Mouse (Mus musculus) thymus, adult 2 months (tissue): ENCODE measurements at regions not wholly inside any gene's neighbourhood (a gene's known extent, or its start where the extent isn't known, plus 50 kb on each side); places are given as distances from the start of the nearest gene placed in this dataset.

Experiments used
- DNase-seq: peaks from one replicate; pipeline ENCODE4 v3.0.0; 2021
- H3K27ac ChIP-seq: fragments of 200-500 bp; 2 replicates; pipeline ENCODE4 v1.5.1; 2012; ENCODE audit warnings: low read length, control low read depth; ENCODE audit not compliant: control insufficient read depth, insufficient read depth
- H3K27me3 ChIP-seq: fragments of 200-500 bp; 2 replicates; pipeline ENCODE4 v1.6.1; 2012; ENCODE audit warnings: mild to moderate bottlenecking, low read length, moderate library complexity, mixed read lengths; ENCODE audit not compliant: control insufficient read depth, insufficient read depth
- H3K36me3 ChIP-seq: fragments of 200-500 bp; 2 replicates; pipeline ENCODE4 v1.6.1; 2012; ENCODE audit warnings: mild to moderate bottlenecking, low read length, moderate library complexity; ENCODE audit not compliant: control insufficient read depth, insufficient read depth
- H3K4me1 ChIP-seq: fragments of 200-500 bp; replicated peaks from 2 replicates; pipeline ENCODE4 v1.6.1; 2012; ENCODE audit warnings: low read length; ENCODE audit not compliant: control insufficient read depth, insufficient read depth
- H3K4me3 ChIP-seq: fragments of 200-500 bp; 2 replicates; pipeline ENCODE4 v1.5.1; 2012; ENCODE audit warnings: mild to moderate bottlenecking, low read length, control low read depth, moderate library complexity; ENCODE audit not compliant: control insufficient read depth, insufficient read depth
- CTCF ChIP-seq: fragments of 200-500 bp; IDR thresholded peaks from 2 replicates; pipeline ENCODE4 v1.5.1; 2012; ENCODE audit warnings: mild to moderate bottlenecking, control low read depth, low read length, moderate library complexity, borderline replicate concordance; ENCODE audit not compliant: control insufficient read depth, poor library complexity, insufficient read depth; ENCODE audit errors: extremely low read depth
- POLR2A ChIP-seq: fragments of 200-500 bp; IDR thresholded peaks from 2 replicates; pipeline ENCODE4 v1.6.1; 2012; ENCODE audit warnings: mild to moderate bottlenecking, low read length, control low read depth, moderate library complexity; ENCODE audit not compliant: control insufficient read depth, poor library complexity, insufficient read depth; ENCODE audit errors: extremely low read depth
- WGBS: fragments of 180-500 bp; shearing (Covaris S2); methylation state at CpG from one replicate; pipeline ENCODE4 v1.1.7; 2018; 5-methylcytosine and 5-hydroxymethylcytosine counted together

DNA sequence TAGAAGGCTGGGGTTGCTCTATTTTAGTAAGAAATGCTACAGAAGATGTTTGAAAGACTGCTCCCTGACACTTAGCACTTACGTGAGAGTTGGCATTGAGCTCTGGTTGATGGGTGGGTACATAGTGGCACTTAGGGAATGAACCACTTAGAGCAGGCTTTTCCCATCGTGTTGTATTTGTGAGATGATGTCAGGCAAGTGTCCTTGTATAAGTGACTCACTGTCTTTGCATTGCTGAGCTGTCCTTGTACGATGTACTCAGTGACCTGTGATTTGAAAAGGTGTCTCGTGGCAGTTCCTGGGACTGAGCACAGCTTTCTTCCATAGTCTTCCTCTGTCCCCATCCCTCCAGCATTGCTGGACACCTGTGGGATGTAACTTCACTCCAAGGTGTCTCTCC is 165.9 kb downstream of the 1700129C05Rik start:
- no peak for DNase-seq
- H3K27ac ChIP-seq: no peak overlapping the region
- no peaks in the 10 kb centered on the region for H3K4me1 ChIP-seq
- WGBS: 93% methylated on average over 4 of the region's 4 CpGs
- H3K36me3 ChIP-seq: no peaks in the 10 kb centered on the region
- TF ChIP-seq CTCF: no peak
- no peak for TF ChIP-seq POLR2A
- H3K27me3 ChIP-seq: no peaks in the 10 kb centered on the region
- no peak overlapping the region for H3K4me3 ChIP-seq

DNA sequence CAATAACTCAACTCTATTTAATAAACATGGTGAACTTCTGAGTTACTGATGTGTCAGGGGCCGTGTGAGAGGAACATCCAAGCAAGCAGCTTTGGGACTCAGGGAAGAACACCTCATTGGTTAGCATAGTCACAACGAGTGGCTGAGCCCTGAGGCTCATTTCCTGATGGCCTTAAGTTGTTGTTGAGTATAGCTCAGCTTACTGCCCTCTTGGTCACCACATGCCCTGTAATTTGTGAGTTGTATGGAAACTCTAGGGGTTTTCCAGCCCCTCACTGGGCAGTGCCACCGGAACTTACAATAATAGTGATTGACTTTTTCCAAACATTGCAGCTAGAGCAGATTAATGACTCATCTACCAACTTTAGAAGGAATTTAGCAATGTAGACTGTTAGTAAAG is 173.4 kb downstream of the 1700129C05Rik start:
- WGBS: 62% methylated on average over 3 of the region's 3 CpGs
- H3K27me3 ChIP-seq: no peaks in the 10 kb centered on the region
- H3K4me3 ChIP-seq: no peak overlapping the region
- H3K27ac ChIP-seq: no peak overlapping the region
- no peak for DNase-seq
- no peaks in the 10 kb centered on the region for H3K36me3 ChIP-seq
- TF ChIP-seq CTCF (no peak), POLR2A (no peak)
- H3K4me1 ChIP-seq: no peaks in the 10 kb centered on the region

- TF ChIP-seq POLR2A: no peak
- no peak for TF ChIP-seq CTCF
- no peaks in the 10 kb centered on the region for H3K4me1 ChIP-seq
- H3K4me3 ChIP-seq: no peak overlapping the region
- no peaks in the 10 kb centered on the region for H3K27me3 ChIP-seq
- WGBS: 93% methylated on average over 5 of the region's 5 CpGs
- no peaks in the 10 kb centered on the region for H3K36me3 ChIP-seq
- no peak for DNase-seq
- H3K27ac ChIP-seq: no peak overlapping the region
Observed at GRCm38 (mm10) chr14:58967975-58968374, 174.7 kb downstream of the 1700129C05Rik start.

DNA sequence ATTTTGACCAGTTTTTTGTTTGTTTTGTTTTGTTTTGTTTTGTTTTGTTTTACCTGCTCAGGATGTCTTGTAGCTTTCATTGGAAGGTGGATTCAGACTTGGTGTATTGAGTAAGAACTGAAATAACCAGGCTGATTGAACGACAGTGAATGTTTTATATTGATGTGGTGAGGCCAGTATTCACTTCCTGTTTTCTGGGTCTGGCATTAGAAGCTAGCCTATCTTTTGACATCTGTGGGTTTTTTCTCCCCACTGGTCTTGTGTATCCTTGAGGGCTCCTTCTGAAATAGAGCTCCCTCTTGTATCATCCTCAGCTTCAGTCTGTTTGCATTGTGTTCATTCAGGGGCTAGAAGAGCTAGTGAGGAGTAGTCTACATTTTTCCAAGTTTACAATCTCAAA is 175.5 kb downstream of the 1700129C05Rik start:
- 9% methylated on average over 1 of the region's 1 CpGs for WGBS
- no peak overlapping the region for H3K4me3 ChIP-seq
- no peaks in the 10 kb centered on the region for H3K36me3 ChIP-seq
- H3K27me3 ChIP-seq: no peaks in the 10 kb centered on the region
- no peak for DNase-seq
- TF ChIP-seq CTCF: no peak
- no peak for TF ChIP-seq POLR2A
- no peak overlapping the region for H3K27ac ChIP-seq
- no peaks in the 10 kb centered on the region for H3K4me1 ChIP-seq

DNA sequence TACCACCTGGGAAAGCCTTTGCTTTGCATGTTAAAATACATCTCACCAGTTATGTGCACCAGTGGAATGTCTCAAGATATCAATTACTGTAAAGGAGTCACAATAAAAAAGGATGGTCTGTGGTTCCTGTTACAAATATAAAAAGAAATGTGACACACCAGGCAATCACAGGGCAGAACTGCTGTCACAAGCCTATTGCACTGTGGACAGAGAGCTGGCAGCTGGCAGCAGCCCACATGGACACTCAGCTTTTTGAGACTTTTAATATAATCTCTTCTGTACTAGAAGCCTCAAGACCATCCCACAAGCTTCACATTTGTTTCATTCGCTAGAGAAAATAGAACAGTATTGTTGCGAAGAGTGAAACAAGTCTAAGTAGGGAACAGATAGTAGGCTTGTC is 197.7 kb downstream of the 1700129C05Rik start:
- Histone ChIP-seq H3K36me3 (no peaks in the 10 kb centered on the region), H3K4me3 (no peak overlapping the region), H3K27ac (no peak overlapping the region), H3K4me1 (no peaks in the 10 kb centered on the region), H3K27me3 (no peaks in the 10 kb centered on the region)
- no peak for DNase-seq
- TF ChIP-seq POLR2A: no peak
- no peak for TF ChIP-seq CTCF
- WGBS: 99% methylated on average over 2 of the region's 2 CpGs

GRCm38 (mm10) chr14:58943267-58943765 is 199.4 kb downstream of the 1700129C05Rik start:
- no peak overlapping the region for H3K27ac ChIP-seq
- WGBS: 97% methylated on average over 1 of the region's 1 CpGs
- H3K36me3 ChIP-seq: no peaks in the 10 kb centered on the region
- H3K4me3 ChIP-seq: no peak overlapping the region
- no peak for DNase-seq
- H3K27me3 ChIP-seq: no peaks in the 10 kb centered on the region
- H3K4me1 ChIP-seq: no peaks in the 10 kb centered on the region
- TF ChIP-seq POLR2A: no peak
- TF ChIP-seq CTCF: no peak

DNA sequence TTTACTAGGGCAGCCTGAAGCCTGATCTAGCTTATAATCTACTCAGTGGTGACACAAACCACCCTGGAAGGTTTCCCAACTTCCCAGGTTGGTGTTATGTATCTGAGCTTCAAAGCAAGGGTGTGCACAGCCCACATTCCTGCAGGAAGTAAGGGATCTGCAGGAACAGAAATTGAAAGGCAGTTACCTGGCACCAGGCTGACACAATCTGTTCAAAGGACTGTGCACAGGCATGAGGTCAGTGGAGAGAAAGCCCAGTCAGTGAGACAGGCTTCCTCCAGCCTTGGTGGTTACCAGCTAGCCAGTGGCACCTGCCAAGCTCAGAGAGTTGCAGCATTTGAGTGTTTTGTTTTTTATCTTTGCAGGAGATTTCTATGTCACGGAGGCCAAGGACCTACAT is 203.6 kb downstream of the 1700129C05Rik start:
- Histone ChIP-seq H3K4me3 (no peak overlapping the region), H3K27me3 (no peaks in the 10 kb centered on the region), H3K27ac (no peak overlapping the region), H3K4me1 (no peaks in the 10 kb centered on the region), H3K36me3 (no peaks in the 10 kb centered on the region)
- 93% methylated on average over 1 of the region's 1 CpGs for WGBS
- TF ChIP-seq POLR2A (no peak), CTCF (no peak)
- DNase-seq: no peak
